Mouse (Mus musculus): Measurements from ENCODE around the gene Fasn. TPM values are rescaled to one million over a fixed set of nuclear protein-coding genes. Genes with fewer than 3 reads are reported as not detected.
A peak's percentile ranks its signal among the peaks of the same experiment; 100 is the strongest.

The Fasn gene
- total RNA-seq, 2 experiments from 2014 or later: 27.4 to 33.8 TPM

DNA sequence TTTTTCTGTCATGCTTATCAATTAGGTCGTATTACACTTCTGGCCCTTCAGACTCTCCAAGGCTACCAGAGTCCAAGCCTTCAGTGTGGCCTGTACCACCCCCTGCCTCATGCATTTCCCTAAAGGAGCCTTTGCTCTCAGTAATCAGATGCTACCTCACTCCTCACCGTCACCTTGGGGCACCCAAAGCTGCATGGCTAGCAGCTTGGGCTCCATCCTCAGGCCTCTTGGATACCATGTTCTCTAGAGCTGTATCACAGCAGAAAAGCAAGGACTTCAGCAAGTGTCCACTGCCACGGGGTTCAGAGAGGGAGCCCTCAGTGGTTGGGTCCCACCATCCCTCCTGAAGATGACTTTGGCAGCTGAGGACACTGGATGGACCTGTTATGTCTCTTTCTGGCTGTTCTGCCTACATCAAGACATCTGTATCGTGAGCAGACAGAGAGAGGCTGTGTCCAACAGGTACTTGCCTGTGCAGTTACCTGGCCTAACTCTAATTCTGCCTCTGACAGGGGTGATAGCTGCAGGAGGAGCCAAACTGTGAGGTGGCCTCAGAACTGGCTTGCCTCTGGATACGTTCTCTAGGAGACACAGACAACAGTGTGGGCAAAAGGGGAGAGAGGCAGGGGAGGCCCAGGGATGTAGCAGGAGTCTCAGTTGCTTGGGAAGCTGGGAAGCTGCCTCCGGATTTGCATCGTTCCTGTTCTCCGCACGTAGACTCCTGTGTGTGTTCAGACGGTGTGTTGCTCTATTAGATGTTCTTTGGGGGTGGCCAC, 5.6 kb upstream of the Fasn start:
- no peak for DNase-seq
- intact Hi-C loops (cut with DNase I): no loop called here

DNA sequence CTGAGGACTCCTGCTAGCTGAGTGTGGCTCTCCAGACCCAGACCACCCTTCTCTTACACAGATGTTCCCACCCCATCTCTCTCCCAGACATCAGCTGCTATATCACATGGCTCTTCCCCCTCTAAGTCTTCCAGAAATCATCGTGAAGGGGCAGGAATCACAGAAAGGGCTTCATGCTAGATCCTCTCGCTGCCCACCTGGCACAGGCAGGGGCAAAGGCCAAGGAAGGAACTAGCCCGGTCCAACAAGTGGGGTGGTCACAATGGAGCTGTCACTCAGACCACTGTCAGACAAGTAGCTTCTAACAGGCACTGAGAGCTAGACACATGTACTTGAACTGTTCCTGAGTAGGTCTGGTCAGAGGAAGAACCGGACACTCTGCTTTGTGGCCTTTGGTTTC, 4.1 kb upstream of the Fasn start:
- DNase-seq: no peak
- intact Hi-C loops (cut with DNase I): no loop called here

DNA sequence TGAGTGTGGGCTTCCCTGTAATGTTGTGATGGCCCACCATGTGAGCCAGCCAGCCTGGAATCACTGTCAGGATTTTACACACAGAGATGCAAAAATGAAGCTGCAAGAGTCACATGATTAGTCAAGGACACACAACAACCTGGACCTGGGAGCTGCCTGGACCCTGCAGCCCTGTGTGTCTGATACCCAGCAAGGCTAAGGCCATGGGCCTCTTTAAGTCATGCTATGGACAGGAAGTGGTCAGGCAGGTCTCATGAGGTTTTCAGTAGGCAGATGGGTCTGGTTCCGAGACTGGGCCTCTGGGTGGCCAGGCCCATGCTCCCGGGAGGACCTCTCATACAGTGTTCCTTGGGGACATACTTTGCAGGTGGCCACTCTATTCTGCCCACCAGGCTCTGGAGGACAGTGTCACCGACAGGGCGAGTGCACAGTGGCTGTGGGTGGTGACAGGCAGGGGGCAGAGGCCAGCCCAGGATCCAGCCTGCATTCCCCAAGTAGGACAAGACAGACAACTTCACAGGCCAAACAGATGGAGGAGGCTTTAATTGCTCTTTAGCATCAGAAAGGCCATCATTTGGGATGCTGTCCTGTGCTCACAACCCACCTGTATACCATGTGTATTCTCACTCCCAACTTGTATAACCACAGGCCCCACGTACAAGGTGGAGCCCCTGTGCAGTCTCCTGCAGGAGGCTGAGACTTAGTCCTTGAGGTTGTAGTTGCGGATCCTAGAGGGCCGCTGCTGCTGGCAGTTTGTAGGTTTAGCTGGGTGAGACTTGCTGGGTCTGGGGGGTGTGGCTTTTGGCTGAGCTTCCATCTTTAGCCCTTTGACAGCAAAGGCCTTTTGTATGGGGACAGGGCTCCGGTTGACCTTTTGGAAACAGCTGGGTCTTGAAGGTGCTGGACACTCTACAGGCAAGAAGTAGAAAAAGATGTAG, 1.9 kb upstream of the Fasn start:
- DNase-seq: no peak
- intact Hi-C loops (cut with DNase I): no loop called here

DNA sequence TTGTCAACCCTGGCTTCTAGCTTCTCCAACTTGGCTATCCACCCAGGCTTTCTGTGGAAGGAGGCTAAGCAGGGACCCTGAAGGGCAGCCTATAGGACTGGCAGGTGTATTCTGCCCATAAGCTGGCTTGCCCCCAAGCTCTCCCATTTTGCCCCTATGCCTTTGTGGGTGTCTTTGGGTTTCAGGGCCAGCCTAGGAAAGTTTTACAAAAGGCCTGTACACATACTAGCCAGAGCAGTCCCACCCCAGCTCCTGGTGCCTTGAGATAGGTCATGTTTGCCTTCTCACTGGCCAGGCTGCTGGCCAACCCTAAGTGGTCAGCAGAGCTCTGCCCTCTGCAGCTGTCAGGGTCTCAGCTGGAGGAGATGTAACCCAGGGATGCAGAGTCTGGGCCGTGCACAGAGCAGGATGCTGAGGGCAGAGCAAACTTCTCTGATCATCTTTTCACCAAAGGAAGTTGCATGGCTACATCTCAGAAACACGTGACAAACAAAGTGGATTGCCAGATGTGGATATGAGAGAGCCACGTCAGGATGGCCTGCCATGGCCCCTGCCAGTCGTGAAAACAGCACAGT, 1.0 kb upstream of the Fasn start:
- DNase-seq: peak; percentile 26 to 39
- intact Hi-C loops (cut with DNase I): no loop called here

DNA sequence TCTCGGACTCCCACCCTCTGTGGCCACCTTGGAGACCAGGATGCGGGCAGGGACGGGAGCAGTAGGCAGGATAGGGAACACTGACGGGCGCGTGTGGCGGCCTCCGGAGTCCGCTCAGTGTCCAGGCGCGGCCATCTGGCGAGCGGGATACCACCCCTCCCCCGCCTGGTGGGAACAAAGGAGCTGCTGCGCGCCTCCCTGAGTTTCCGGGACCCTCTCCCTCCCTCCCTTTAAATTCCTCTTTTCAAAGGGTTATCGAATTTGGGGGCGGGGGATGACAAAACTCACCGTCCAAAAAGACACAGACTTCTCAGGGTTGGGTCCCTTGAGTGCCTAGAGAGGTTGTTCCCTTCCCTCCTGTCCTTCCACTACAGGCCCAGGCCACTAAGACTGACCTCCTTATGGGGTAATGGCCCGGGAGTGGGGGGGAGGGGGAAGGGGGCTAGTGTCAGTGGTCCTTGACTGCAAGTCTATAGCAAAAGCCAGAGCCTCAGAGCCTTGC, 491 bp upstream of the Fasn start:
- intact Hi-C loops (cut with DNase I): loop anchor here (5.0 kb wide), 1 partner anchor 82 kb away; no protein-coding TSS in a partner anchor
- DNase-seq: no peak

DNA sequence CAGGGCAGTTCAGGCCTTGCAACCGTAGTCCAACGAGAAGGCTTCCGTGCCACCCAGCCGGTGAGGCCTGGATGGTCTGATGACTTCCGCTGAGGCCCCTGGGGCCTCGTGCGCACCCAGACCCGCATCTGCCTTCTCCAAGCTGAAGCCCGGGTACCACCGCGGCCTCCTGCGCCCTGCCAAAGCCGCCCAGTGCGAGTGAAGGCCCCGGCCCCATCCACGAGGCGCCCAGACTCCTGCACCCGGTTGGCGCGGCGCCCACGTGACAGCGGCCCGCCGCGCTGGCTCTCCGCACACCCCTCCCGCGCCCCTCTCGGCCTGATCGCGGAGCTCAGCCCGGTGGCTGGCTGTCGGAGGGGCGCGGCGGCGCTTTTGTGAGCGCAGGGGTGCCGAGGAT, 798 bp downstream of the Fasn start:
- intact Hi-C loops (cut with DNase I): loop anchor here (5.0 kb wide), 1 partner anchor 84 kb away; no protein-coding TSS in a partner anchor
- no peak for DNase-seq

GRCm38 (mm10) chr11:120822831-120823550, 1.4 kb downstream of the Fasn start:
- intact Hi-C loops (cut with DNase I): loop anchor here (5.0 kb wide), 1 partner anchor 84 kb away; no protein-coding TSS in a partner anchor
- peak; percentile 42 to 43 for DNase-seq

- intact Hi-C loops (cut with DNase I): loop anchor here (5.0 kb wide), 1 partner anchor 85 kb away; no protein-coding TSS in a partner anchor
- DNase-seq: no peak
Observed at GRCm38 (mm10) chr11:120822321-120822720, 2.0 kb downstream of the Fasn start.

GRCm38 (mm10) chr11:120821076-120821922, 3.0 kb downstream of the Fasn start:
- intact Hi-C loops (cut with DNase I): loop anchor here (5.0 kb wide), 1 partner anchor 86 kb away; no protein-coding TSS in a partner anchor
- peak; percentile 67 to 75 for DNase-seq

- intact Hi-C loops (cut with DNase I): loop anchor here (5.0 kb wide), 1 partner anchor 87 kb away; no protein-coding TSS in a partner anchor
Observed at GRCm38 (mm10) chr11:120820546-120820945, 3.8 kb downstream of the Fasn start.

DNA sequence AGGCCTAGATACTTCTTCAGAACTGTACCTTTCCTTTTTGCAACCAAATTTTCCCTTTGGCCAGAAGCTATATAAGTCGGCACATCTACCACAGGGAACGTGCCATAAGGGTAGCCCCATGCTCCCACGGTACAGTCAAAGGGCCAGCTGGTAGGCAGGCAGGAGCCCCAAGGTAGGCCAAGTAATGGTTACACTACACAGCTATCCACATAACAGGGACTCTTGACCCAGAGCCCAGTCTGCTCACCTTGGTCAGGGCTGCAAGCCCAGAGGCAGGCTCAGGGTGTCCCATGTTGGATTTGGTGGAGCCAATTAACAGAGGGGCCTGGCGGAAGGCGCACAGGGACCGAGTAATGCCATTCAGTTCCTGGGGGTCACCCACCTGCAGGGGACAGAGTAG, 4.8 kb downstream of the Fasn start:
- intact Hi-C loops (cut with DNase I): no loop called here
- DNase-seq: no peak

More at GRCm38 (mm10) chr11:120820546-120820945, 3.8 kb downstream of the Fasn start:
- no peak for DNase-seq

DNA sequence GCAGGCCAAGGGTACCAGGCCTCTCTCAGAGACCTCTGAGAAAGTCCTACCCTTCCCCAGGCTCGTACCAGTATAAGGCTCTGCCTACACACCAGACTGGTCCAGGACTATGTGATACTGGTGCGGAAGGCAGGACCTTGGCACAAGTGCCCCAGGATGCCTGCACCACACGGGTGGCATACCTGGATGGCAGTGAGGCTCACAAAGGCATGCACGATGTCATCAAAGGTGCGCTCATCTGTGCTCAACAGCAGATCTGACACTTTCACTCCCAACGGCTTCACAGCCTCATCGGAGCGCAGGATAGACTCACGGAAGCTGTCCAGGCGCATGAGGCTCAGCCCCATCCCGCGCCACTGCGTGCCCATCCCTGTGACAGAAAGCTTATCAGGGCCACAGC, 6.1 kb downstream of the Fasn start:
- no peak for DNase-seq
- intact Hi-C loops (cut with DNase I): no loop called here

DNA sequence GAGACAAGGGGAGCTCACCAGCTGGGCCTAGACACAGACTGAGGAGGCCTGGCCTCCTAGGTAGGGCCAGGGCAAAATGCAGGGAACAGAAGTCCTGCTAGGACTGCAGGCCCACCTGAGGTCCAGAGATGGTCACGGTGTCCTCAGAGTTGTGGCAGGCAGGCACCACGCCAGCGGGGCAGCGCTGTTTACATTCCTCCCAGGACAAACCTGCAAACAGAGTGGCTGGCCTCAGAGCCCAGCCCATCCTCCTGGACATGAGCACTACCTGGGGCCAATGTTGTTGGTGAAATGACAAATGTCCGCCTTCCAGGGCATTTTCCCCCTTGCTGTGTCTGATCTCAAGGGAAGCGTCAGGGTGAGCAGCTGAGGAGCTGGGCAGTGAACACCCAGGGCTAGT, 7.0 kb downstream of the Fasn start:
- DNase-seq: no peak
- intact Hi-C loops (cut with DNase I): no loop called here

DNA sequence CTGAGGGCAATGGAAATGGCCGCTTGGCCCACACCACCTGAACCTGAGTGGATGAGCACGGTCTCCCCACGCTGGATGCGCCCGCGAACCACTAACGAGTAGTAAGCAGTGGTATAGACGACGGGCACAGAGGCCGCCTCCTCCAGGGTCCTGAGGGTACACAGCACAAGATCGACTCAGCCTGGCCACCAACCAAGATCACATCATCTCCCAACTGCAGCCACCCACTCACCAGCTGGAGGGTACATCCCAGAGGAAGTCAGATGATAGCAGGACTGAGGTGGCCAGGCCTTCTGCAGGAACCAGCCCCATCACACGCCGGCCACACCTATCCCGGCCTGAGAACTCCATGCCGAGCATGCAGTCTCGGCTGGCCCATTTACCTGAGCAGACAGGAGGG, 12.3 kb downstream of the Fasn start:
- intact Hi-C loops (cut with DNase I): no loop called here

DNA sequence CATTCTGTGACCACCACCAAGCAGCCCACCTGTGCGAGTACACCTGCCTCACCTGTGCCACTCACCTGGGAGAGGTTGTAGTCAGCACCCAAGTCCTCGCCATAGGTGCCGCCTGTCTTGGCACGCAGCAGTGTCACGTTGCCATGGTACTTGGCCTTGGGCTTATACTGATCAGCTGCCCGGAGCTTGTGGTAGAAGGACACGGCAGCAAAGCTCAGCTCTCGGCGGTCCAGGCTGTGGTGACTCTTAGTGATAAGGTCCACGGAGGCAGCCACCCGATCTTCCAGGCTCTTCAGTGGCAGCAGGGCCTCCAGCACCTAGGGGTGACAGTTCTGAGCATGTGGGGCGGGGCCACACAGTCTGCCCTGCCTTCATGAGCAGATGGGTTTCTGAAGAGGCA, 16.3 kb downstream of the Fasn start:
- intact Hi-C loops (cut with DNase I): no loop called here
- DNase-seq: no peak

More for the DNA sequence above, 12.3 kb downstream of the Fasn start:
- no peak for DNase-seq

DNA sequence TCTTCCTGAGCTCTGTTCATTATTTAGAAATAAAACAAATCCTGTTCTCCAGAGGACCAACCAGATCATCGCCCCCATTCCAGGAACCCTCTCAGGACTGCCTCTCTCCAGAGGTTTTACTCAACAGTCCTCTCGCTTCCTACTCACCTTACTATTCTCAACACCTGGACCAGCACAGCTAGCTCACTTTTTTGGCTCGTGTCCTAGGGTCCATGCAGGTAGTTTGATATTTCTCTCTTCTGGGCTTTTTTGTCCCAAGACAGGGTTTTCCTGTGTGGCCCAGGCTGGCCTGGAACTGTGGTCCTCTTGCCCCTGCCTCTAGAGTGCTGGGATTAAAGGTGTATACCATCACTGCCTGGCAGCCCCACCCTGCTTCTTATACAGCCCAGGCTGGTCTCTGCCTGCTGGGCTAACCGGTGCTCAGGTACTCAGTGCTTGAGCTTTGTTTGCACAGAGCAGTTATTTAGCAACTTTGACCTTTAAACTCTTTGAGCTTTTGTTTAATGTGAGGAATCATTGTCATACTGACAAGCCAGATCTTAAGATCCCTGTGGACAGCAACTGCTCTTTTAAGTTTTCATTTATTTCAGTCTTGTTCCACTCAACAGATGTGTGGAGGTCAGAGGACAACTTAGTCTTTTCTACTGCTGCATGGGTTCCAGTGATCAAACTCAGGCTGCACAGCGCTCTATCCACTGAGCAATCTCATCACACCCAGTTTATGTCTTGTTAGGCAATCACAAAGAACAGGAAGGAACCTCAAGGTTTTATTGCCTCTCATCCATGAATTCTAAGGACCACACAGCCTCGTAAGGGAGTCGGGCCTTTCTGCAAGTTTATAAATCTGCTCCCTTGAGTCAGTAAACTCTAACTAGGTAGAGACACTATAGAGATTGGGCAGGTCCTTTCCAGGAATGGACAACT, 18.7 kb downstream of the Fasn start:
- DNase-seq: no peak
- intact Hi-C loops (cut with DNase I): no loop called here

DNA sequence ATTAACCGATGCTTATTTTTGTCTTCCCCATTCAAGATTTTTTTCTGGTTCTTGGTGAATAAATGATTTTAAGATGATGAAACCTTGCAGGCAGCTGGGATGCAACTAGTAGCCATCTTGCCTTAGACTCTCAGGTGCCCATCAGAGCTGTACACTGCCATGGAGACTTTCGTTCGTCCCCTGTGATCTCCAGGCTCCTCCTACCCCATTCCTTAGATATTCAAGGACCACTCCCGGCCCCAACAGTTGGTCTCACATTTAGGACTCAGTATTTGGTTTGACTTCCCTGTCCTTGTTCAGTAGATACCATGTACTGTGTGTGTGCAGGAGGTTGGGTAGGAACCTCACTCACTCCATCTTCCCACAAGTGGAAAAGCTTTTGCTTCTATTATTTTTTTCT, 19.6 kb downstream of the Fasn start:
- no peak for DNase-seq

DNA sequence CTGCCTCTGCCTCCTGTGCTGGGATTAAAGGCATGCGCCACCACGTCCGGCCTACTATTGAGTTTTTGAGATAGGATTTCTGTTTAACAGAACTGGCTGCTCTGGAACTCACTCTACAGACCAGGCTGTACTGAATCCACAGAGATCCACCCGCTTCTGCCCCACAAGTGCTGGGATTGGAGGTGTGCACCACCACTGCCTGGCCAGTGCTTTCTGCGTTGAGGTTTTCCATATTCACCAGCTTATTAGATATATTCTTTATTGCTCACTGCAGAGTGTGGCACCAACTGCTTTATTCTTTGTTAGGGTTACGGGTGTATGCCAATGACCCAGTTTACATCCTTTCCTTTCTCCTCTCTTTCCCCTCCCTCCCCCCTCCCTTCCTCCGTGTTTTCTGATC, 20.1 kb downstream of the Fasn start:
- no peak for DNase-seq
- intact Hi-C loops (cut with DNase I): no loop called here

More for the DNA sequence above, 19.6 kb downstream of the Fasn start:
- intact Hi-C loops (cut with DNase I): no loop called here
